Mouse (Mus musculus) forebrain, embryonic 12.5 days (tissue): Measurements from ENCODE around the gene Fra10ac1. TPM values are rescaled to one million over a fixed set of nuclear protein-coding genes. Genes with fewer than 3 reads are reported as not detected.

Experiments used
- ATAC-seq: fragments of 200-750 bp; cut with Nextera tagmentation; 2 replicates; pipeline ENCODE4 v1.8.0; 2017; ENCODE audit warnings: moderate TSS enrichment; ENCODE audit not compliant: low FRiP score
- H3K27ac ChIP-seq: fragments of 300-500 bp; sonication (generic); 2 replicates; pipeline ENCODE4 v1.5.1; 2016; ENCODE audit warnings: mild to moderate bottlenecking
- H3K27me3 ChIP-seq: fragments of 300-500 bp; sonication (generic); 2 replicates; pipeline ENCODE4 v1.6.1; 2016; ENCODE audit warnings: mild to moderate bottlenecking
- H3K36me3 ChIP-seq: fragments of 300-500 bp; sonication (generic); replicated peaks from 2 replicates; pipeline ENCODE4 v1.6.1; 2016; ENCODE audit warnings: mild to moderate bottlenecking
- H3K4me1 ChIP-seq: fragments of 300-500 bp; sonication (generic); 2 replicates; pipeline ENCODE4 v1.6.1; 2016
- H3K4me2 ChIP-seq: fragments of 300-500 bp; sonication (generic); 2 replicates; pipeline ENCODE4 v1.6.1; 2016; ENCODE audit warnings: mild to moderate bottlenecking, moderate library complexity
- H3K4me3 ChIP-seq: fragments of 300-500 bp; sonication (generic); replicated peaks from 2 replicates; pipeline ENCODE4 v1.5.1; 2016; ENCODE audit warnings: mild to moderate bottlenecking
- H3K9ac ChIP-seq: fragments of 300-500 bp; sonication (generic); 2 replicates; pipeline ENCODE4 v1.6.1; 2016; ENCODE audit warnings: mild to moderate bottlenecking
- H3K9me3 ChIP-seq: fragments of 300-500 bp; sonication (generic); 2 replicates; pipeline ENCODE4 v1.6.1; 2016
- WGBS: fragments of 180-500 bp; shearing (Covaris S2); methylation state at CpG from one replicate; pipeline ENCODE4 v1.1.7; 2016; 5-methylcytosine and 5-hydroxymethylcytosine counted together
- polyA plus RNA-seq: library from polyadenylated mRNA; unstranded; fragments of >200 nt; fragmentation: Nextera tagmentation; extraction: Ambion mirVana; gene quantifications from 2 replicates; pipeline ENCODE4 v1.2.1, GENCODE M21; 2016

Fra10ac1 gene
- polyA plus RNA-seq, result 51.8 and 58.4 TPM in 2 replicates

DNA sequence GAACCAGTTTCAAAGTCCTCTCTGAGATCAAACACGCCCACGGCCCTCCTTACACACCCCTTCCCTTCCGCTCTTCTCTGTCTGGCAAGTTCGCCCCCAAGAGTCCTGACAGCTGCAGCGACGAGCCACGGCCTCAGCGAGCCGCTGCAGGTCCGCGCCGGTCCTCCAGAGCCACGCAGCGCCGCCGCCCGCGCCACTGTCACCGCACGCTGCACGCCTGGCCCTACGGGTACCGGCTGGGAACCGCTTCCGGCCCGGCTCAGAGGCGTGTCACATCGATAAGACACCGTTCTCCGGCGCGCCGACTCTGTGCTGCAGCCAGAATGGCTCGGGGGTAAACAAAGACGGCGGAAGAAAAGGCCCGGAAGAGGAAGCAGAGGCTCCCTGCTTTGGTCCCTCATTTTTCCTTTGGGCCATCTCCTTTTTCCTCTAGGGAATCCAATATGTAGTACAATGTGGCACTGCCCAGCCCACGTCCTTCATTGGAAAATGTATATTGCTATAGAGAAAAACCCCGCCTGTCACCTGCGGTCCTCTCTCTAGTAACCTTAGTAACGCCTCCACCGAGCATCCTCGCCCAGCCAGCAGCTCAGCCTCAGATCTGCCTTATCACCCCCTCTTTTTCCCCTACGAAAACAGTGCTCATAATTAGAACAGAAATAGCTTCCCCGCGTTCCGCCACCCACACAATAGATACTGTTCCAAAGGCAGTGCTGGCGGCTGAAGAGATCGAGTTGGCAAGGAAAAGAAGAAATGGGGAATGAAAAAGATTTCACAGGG is at the start of gene Fra10ac1:
Gene Fra10ac1 (minus strand): TSS at position 252 of the 780 bp plus-strand sequence.
- peak; percentile 98 for ATAC-seq
- WGBS, result under 1% methylated on average over 49 of the region's 49 CpGs
- peak within 1 kb of the TSS; percentile 70 for H3K4me2 ChIP-seq
- H3K4me3 ChIP-seq, result peak within 1 kb of the TSS; percentile 64
- no peaks in the 10 kb centered on the region for H3K9me3 ChIP-seq
- no peaks in the 10 kb centered on the region for H3K36me3 ChIP-seq
- H3K4me1 ChIP-seq, result peaks cover 8% of the 10 kb centered on the region
- peak within 1 kb of the TSS; percentile 95 for H3K27ac ChIP-seq
- H3K27me3 ChIP-seq, result no peaks in the 10 kb centered on the region
- H3K9ac ChIP-seq, result peak within 1 kb of the TSS; percentile 71

DNA sequence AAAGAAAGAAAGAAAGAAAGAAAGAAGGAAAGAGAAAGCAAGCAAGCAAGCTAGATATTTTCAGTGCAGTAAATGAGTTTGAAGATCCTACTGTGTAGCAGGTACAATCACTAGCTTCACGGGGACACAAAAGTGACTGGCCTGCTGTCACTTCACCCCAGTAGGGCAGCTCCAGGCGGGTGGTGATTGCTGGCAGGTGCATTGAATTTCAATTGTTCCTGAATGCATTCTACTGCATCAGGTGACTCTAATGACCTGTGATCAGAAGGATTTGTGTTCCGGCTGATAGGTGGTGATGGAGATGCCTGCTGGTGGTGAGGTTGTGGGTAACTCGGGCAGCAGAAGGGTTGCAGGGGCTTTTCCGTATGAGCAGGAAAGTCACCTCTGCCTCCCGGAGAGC is 47.1 kb upstream of the Fra10ac1 start:
- no peak overlapping the region for H3K27ac ChIP-seq
- H3K27me3 ChIP-seq, result 0 out of 2 replicates have a peak, but pooled peaks cover 3% of the 10 kb centered on the region
- H3K9me3 ChIP-seq, result no peaks in the 10 kb centered on the region
- no peak for ATAC-seq
- H3K9ac ChIP-seq, result no peak overlapping the region
- WGBS, result 30% methylated on average over 6 of the region's 6 CpGs
- no peaks in the 10 kb centered on the region for H3K36me3 ChIP-seq
- H3K4me3 ChIP-seq, result no peak overlapping the region
- no peak overlapping the region for H3K4me2 ChIP-seq
- no peaks in the 10 kb centered on the region for H3K4me1 ChIP-seq

DNA sequence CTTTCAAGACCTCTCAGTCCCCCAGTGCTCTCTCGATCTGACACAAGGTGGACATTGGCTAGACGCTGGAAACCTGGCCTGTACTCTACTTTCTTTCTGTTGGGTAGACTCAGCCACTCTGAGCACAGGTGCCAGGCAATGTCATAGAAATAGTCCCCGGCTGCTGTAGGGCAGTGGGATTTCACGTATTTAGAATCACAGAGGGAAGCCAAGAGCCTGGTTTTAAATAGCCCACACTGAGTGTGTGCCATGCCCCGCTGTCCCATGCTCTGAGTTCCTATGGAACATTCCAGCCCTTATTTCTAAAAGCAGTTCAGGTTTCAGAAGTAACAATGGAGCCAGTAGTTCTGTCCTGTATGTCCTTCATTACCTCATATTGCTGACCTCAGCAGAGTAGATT is 43.5 kb upstream of the Fra10ac1 start:
- Histone ChIP-seq H3K4me3 (no peak overlapping the region), H3K9me3 (no peaks in the 10 kb centered on the region), H3K4me2 (no peak overlapping the region), H3K4me1 (peaks cover 14% of the 10 kb centered on the region), H3K9ac (no peak overlapping the region), H3K27me3 (peaks cover 16% of the 10 kb centered on the region; the same call in 1 of the 2 replicates), H3K36me3 (no peaks in the 10 kb centered on the region), H3K27ac (no peak overlapping the region)
- WGBS, result 84% methylated on average over 5 of the region's 5 CpGs
- ATAC-seq, result no peak

DNA sequence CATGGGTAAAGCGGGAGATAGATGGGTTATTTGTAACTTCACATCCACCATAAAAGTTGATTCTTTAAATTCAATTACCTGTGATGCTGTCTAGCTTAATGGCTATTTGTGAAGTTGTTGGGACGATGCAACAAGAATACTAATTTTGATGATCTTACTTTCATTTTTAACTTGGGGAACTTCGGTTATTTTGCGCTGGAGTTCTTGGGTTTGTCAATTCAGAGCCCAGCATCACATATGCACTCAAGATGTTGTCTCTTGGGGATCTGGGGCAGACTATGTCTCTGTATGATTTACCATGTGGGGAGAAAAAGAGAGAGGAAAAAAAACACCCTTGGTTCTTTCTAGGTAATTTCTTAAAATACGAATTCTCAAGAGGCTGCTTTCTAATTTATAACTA is 41.8 kb upstream of the Fra10ac1 start:
- H3K36me3 ChIP-seq, result no peaks in the 10 kb centered on the region
- H3K4me1 ChIP-seq, result peaks cover 14% of the 10 kb centered on the region
- H3K9me3 ChIP-seq, result no peaks in the 10 kb centered on the region
- no peak for ATAC-seq
- H3K4me3 ChIP-seq, result no peak overlapping the region
- H3K27ac ChIP-seq, result no peak overlapping the region
- WGBS, result 85% methylated on average over 5 of the region's 5 CpGs
- no peak overlapping the region for H3K9ac ChIP-seq
- peaks cover 20% of the 10 kb centered on the region; the same call in 1 of the 2 replicates for H3K27me3 ChIP-seq
- H3K4me2 ChIP-seq, result no peak overlapping the region

DNA sequence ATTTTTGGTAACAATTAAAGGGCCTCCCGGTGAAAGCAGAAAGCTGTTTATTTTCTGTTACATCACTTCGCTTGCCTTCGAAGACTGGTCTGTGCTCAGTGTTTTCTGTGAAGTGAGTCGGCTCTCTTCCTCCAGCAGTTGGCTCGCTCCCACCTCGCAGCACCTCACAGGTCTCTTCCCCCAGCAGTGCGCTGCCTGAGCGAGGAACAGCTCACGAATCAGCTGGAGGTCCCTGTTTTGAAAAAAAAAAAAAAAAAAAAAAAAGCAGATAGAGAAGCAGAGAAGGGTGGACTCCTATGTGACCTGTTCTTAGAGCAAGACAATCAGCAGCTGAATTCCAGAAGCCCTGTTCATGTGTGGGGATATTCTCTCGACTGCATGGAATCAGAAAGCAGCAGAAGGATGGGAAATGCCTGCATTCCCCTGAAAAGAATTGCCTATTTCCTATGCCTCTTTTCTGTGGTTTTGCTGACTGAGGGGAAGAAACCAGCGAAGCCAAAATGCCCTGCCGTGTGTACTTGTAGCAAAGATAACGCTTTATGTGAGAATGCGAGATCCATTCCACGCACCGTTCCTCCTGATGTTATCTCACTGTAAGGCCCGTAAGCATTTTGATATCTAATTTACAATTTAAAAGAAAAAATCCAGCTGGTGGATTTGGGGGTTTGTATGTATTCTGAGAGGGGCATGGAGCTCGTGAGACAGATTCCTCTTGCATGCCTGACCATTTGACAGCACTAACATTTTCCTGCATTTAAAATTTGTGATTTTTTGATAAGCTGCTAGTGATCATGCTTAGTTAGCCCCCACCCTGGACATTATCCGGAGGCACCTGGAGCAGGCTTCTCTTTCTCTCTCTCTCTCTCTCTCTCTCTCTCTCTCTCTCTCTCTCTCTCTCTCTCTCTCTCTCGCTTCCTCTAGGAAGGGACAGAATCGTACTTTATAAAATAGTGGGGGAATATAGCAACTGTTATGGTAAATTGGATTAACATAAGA is 40.8 kb upstream of the Fra10ac1 start, which contains the start of gene Lgi1:
Gene Lgi1 (plus strand): TSS at position 32 of the 996 bp plus-strand sequence.
- WGBS, result 25% methylated on average over 21 of the region's 21 CpGs
- H3K36me3 ChIP-seq, result no peaks in the 10 kb centered on the region
- peak within 1 kb of the TSS; percentile 8 for H3K4me3 ChIP-seq
- no peaks in the 10 kb centered on the region for H3K9me3 ChIP-seq
- H3K4me1 ChIP-seq, result peaks cover 23% of the 10 kb centered on the region
- 0 out of 2 replicates have a peak, but pooled peaks have one; percentile 40 for ATAC-seq
- H3K9ac ChIP-seq, result peak within 1 kb of the TSS; percentile 21; the same call in 1 of the 2 replicates
- peaks cover 20% of the 10 kb centered on the region; the same call in 1 of the 2 replicates for H3K27me3 ChIP-seq
- peak within 1 kb of the TSS; percentile 48 for H3K4me2 ChIP-seq
- 0 out of 2 replicates have a peak within 1 kb of the TSS, but pooled peaks have one; percentile 46 for H3K27ac ChIP-seq

DNA sequence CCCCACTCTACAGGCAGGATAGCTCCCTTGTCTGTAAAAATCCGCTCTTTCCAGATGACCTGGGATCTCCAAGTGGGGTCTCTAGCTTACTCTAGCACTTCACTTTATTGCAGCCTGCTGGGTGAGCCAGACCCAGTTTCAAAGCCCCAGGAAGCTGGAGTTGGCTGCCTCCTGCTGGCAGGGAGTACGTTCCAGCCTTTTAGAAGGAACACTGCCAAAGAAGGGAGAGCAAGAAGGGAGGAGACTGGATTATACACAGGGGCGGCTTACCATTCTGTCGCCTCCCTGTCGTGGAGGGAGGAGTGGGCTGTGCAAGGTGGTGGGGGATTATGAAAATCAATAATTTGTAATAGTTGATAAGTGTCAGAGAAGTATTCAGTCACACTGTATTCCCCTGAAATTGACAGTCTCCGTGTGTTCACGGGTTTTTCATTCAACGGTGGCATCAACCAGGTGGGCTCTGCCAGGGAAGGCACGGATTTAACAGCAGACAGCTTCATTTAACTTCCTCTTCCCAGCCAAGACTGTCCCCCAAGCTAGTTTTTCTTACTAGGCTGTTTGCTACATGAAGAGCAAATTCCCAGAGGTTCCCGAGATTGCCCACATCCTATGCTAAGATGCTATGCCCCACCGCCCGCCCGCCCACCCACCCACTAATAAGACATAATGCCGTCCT is 40.0 kb upstream of the Fra10ac1 start:
- peaks cover 20% of the 10 kb centered on the region; the same call in 1 of the 2 replicates for H3K27me3 ChIP-seq
- H3K4me1 ChIP-seq, result peaks cover 23% of the 10 kb centered on the region
- WGBS, result 13% methylated on average over 14 of the region's 14 CpGs
- H3K27ac ChIP-seq, result no peak overlapping the region
- H3K4me3 ChIP-seq, result peak overlapping the region; percentile 8
- no peaks in the 10 kb centered on the region for H3K36me3 ChIP-seq
- no peaks in the 10 kb centered on the region for H3K9me3 ChIP-seq
- peak; percentile 63; the same call in 1 of the 2 replicates for ATAC-seq
- H3K9ac ChIP-seq, result peak overlapping the region; percentile 21; the same call in 1 of the 2 replicates
- H3K4me2 ChIP-seq, result peak overlapping the region; percentile 48

DNA sequence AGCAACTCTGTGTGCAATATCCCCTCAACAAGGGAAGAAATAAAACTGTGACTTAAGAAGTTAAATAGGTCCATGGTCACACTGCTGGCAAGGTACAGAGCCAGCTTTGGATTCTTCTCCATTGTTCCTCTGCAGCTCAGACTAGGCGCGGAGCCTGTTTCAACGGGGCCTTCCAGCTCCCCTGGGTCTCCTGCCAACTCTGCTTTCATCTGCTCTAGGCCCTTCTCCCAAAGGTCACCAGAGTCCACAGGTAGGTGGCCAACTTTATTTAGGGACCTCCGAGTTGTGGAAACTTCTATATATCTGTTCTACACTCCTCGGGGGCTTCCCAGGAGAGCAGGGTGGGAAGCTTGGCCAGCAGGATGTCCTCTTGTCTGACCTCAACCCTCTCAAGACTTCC is 37.4 kb upstream of the Fra10ac1 start:
- no peak overlapping the region for H3K4me2 ChIP-seq
- H3K9me3 ChIP-seq, result no peaks in the 10 kb centered on the region
- H3K27me3 ChIP-seq, result peaks cover 17% of the 10 kb centered on the region; the same call in 1 of the 2 replicates
- 75% methylated on average over 5 of the region's 5 CpGs for WGBS
- H3K27ac ChIP-seq, result no peak overlapping the region
- H3K4me3 ChIP-seq, result no peak overlapping the region
- H3K4me1 ChIP-seq, result peaks cover 23% of the 10 kb centered on the region
- no peaks in the 10 kb centered on the region for H3K36me3 ChIP-seq
- no peak overlapping the region for H3K9ac ChIP-seq
- ATAC-seq, result no peak

DNA sequence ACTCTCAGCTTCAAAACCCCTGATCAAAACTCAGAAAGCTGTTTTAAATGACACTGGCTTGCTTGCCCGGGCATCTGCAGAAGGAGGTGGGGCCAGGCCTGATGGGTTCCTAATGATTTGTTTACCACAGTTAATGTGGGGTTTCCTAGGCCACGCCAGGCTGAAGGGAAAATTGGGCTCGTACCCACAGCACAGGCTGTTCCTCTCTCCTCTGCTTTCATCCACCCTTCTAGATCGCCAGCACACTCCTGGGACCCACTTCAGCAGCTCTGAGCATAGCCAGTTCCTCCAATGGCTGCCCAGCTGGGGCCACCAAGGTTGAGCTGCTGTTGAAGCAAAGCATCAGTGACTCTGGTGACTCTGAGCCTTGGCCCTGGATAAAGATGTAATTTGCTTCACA is 36.4 kb upstream of the Fra10ac1 start:
- H3K9me3 ChIP-seq, result no peaks in the 10 kb centered on the region
- WGBS, result 36% methylated on average over 4 of the region's 4 CpGs
- no peak overlapping the region for H3K4me3 ChIP-seq
- peaks cover 23% of the 10 kb centered on the region for H3K4me1 ChIP-seq
- no peak overlapping the region for H3K4me2 ChIP-seq
- peak; percentile 63; the same call in 1 of the 2 replicates for ATAC-seq
- H3K36me3 ChIP-seq, result no peaks in the 10 kb centered on the region
- no peak overlapping the region for H3K9ac ChIP-seq
- peaks cover 17% of the 10 kb centered on the region; the same call in 1 of the 2 replicates for H3K27me3 ChIP-seq
- H3K27ac ChIP-seq, result peak overlapping the region; percentile 53; the same call in 1 of the 2 replicates

DNA sequence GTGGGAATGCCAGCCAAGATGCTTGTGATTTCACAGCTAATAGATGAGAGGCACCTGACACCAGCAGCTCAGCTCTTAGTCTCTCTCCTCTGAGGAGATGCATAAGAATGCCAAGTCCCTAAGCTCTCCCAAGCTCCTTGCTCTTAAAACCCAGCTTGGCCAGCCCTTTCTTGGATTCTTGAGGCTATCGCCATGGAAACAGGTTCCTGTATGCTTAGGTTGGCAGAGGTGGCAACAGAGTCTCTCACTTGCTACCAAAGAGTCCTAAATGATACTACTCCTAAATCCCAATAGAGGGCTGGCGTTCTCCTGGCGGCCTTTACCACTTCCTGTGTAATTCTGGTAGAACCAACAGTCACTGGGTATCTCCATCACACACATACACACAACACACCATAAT is 35.5 kb upstream of the Fra10ac1 start:
- Histone ChIP-seq H3K36me3 (no peaks in the 10 kb centered on the region), H3K27ac (no peak overlapping the region), H3K9ac (no peak overlapping the region), H3K4me3 (no peak overlapping the region), H3K4me1 (peaks cover 17% of the 10 kb centered on the region), H3K27me3 (peaks cover 17% of the 10 kb centered on the region; the same call in 1 of the 2 replicates), H3K4me2 (no peak overlapping the region), H3K9me3 (no peaks in the 10 kb centered on the region)
- 81% methylated on average over 3 of the region's 3 CpGs for WGBS
- ATAC-seq, result no peak

DNA sequence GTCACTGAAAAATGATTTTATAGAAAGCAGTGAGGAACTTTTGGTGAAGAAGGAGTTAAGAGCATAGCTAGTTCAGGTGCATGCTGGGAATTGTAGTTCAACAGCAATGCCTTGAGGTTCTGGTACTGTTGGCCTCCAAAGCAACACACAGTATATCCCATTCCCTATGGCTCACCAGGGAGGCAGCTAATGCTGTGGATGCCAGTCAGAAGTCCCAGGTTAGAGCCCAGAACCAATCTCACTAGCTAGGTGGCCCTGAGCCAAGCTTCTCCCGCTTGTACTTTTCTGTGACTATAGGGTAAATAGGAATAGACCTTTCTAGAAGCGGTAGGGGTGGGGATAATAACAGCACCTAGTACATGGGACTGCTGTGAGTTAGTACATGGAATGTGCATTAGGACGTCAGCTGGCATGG is 34.7 kb upstream of the Fra10ac1 start:
- no peak overlapping the region for H3K4me3 ChIP-seq
- no peak overlapping the region for H3K9ac ChIP-seq
- 85% methylated on average over 3 of the region's 3 CpGs for WGBS
- no peak overlapping the region for H3K27ac ChIP-seq
- ATAC-seq, result no peak; the same call in 1 of the 2 replicates
- no peaks in the 10 kb centered on the region for H3K36me3 ChIP-seq
- no peak overlapping the region for H3K4me2 ChIP-seq
- no peaks in the 10 kb centered on the region for H3K9me3 ChIP-seq
- peaks cover 9% of the 10 kb centered on the region; the same call in 1 of the 2 replicates for H3K4me1 ChIP-seq
- H3K27me3 ChIP-seq, result peaks cover 15% of the 10 kb centered on the region; the same call in 1 of the 2 replicates

DNA sequence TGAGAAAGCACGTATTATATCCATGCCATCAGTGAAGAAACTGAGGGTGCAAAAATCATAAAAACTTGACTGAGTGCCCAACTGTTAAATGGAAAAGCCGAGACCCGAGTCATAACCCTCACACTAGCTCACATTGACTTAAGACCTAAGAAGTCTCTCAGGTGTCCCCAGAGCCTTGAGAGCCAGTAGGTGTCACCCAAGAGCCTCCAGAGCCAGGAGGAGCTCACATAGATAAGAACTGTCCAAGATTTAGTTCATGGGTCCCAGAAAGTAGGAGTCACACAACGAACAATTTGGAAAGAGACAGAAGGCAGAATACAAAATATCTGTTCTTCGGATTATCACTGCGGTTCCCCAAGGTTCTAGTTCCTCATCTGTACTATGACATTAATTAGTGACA is 29.8 kb upstream of the Fra10ac1 start:
- no peak overlapping the region for H3K4me3 ChIP-seq
- H3K27me3 ChIP-seq, result 0 out of 2 replicates have a peak, but pooled peaks cover 3% of the 10 kb centered on the region
- WGBS, result 63% methylated on average over 6 of the region's 6 CpGs
- no peak for ATAC-seq
- no peak overlapping the region for H3K27ac ChIP-seq
- H3K4me2 ChIP-seq, result no peak overlapping the region
- H3K9ac ChIP-seq, result no peak overlapping the region
- no peaks in the 10 kb centered on the region for H3K9me3 ChIP-seq
- no peaks in the 10 kb centered on the region for H3K36me3 ChIP-seq
- no peaks in the 10 kb centered on the region for H3K4me1 ChIP-seq
